Mouse (Mus musculus) ES-Bruce4 (cell line): ENCODE data around the gene Hspa4.

Source experiments
- CTCF ChIP-seq: IDR thresholded peaks from one replicate; pipeline ENCODE4 v1.8.1; 2011; ENCODE audit warnings: low read depth, low read length
- EP300 ChIP-seq: IDR thresholded peaks from 2 replicates; pipeline ENCODE4 v1.6.1; 2011; ENCODE audit warnings: low read depth, low read length; ENCODE audit not compliant: insufficient read depth
- POLR2A ChIP-seq: IDR thresholded peaks from one replicate; pipeline ENCODE4 v1.8.1; 2011; ENCODE audit warnings: low read length; ENCODE audit not compliant: insufficient read depth

DNA sequence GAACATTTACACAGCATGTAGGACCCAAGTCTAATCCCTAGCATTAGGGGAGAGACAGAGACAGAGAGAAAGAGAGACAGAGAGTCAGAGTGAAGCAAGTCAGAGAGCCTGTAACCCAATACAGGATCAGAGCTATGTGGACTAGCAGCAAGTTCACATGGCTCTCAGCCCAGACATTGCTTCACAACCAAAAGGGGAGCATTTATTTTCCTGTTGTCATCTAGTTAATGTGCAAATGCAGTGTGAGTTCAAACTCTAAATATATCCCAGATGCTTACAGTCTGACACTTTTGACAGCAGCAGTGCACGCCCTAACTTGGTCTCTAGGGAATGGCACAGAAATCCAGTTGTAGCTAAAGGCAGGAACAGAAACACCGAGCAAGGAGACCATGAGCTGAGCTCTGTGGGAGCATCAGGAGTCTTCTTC lies 8.6 kb upstream of the Hspa4 start:
- no peak for TF ChIP-seq CTCF
- TF ChIP-seq POLR2A, result no peak
- TF ChIP-seq EP300, result no peak
